Mouse (Mus musculus) cerebellum, postnatal 14 days (tissue): ENCODE data around the gene Sesn1.
A peak's percentile ranks its signal among the peaks of the same experiment; 100 is the strongest.
"Not testable (repeated sequence)": the region's sequence is repeated elsewhere in the genome, so short reads cannot be mapped to it uniquely, and the experiment has no call there.

Experiments
- DNase-seq, 2 experiments: peaks; one replicate each; pipeline ENCODE4 v3.0.0; 2021; ENCODE audit warnings: mixed read lengths in 2 of 2

The Sesn1 gene

DNA sequence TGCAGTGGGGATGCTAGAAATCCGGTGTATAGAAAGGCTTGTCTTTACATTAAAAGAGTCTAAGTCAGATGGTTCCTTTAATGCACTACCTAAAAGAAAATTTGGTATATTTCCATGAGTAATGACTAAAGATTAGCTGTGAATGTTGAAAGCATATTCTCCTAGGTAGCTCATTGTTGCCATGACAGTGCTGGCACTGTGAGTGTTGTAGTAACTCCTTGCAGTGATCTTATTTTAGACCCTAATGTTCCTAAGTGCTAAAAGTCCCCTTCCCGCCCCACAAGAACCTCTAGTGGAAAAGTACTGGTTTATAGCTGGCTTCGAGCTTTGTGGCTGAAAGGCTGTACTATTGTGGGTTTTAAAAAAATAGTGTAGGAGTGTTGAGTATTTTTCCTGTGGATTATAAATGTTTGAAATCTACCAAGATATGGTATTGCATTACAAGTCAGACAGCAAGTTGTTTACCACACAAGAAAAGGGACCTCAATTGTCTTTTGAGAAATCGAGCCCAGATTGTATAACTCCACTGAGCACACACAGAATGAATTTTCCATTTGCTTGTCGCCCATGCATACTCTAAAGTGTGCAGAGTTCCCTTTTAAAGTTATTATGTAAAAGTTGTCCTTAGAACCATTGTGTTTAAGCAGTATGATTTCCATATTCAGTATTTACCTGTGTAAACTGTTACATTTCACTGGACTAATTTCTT lies 13.0 kb downstream of the Sesn1 start:
- DNase-seq = no peak

GRCm38 (mm10) chr10:41823282-41823675 lies 13.5 kb downstream of the Sesn1 start:
- not testable (repeated sequence) for DNase-seq

- DNase-seq = no peak
These were observed 14.2 kb downstream of the Sesn1 start for GRCm38 (mm10) chr10:41823916-41824315.

DNA sequence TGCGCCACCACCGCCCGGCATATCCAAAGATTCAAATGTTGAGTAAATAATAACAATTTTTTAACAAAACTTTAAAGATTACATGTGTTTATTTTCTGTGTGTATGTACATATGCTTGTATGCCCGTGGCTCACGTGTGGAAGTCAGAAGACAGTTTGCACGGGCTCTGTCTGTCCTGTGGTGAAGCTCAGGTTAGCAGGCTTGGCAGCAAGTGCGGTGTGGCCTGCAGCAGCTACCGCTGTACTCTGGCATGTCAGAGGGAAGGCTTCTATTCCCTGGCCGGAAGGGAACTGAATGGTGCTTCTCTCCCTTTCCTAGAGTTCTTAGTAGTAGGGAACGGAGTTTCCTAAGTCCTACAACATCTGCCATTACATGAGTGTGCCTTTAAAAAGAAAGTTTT lies 15.3 kb downstream of the Sesn1 start:
- no peak for DNase-seq

- no peak for DNase-seq
These were observed 16.3 kb downstream of the Sesn1 start for GRCm38 (mm10) chr10:41825996-41826395.

- no peak for DNase-seq
These were observed 16.9 kb downstream of the Sesn1 start for GRCm38 (mm10) chr10:41826526-41827116.

- DNase-seq = no peak
These were observed 18.0 kb downstream of the Sesn1 start for GRCm38 (mm10) chr10:41827784-41828183.

DNA sequence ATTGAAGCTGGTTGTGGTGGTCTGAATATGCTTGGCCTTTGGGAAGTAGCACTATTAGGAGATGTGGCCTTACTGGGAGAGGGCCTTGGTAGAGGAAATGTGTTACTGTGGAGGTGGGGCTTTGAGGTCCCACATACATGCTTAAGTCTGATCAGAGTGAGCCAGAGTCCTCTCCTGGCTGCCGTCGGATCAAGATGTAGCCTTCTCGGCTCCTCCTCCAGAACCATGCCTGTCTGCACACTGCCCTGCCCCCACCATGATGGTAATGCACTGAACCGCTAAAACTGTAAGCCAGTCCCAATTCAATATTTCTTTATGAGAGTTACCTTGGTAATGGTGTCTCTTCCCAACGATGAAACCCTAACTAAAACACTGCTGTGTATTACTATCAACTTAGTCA lies 19.5 kb downstream of the Sesn1 start:
- DNase-seq = no peak

GRCm38 (mm10) chr10:41829980-41830379 lies 20.2 kb downstream of the Sesn1 start:
- DNase-seq = no peak

DNA sequence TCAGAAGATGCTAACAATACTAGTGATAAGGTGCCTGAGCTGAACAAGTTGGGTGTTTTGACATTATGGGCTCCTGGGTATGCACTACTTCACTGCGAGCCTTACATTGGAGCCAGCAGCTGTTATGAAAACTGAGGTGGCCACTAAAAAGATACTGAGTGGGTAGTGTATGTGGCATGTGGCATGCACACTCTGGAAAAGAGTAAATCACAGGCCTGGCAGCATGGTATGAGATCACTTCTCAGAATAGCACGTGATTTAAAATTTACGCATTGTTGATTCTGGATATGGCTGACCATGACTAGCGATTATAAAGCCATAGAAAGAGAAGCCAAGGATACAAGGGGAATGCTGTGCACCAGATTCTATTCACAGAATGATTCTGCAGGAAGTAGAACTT lies 20.7 kb downstream of the Sesn1 start:
- no peak for DNase-seq

DNA sequence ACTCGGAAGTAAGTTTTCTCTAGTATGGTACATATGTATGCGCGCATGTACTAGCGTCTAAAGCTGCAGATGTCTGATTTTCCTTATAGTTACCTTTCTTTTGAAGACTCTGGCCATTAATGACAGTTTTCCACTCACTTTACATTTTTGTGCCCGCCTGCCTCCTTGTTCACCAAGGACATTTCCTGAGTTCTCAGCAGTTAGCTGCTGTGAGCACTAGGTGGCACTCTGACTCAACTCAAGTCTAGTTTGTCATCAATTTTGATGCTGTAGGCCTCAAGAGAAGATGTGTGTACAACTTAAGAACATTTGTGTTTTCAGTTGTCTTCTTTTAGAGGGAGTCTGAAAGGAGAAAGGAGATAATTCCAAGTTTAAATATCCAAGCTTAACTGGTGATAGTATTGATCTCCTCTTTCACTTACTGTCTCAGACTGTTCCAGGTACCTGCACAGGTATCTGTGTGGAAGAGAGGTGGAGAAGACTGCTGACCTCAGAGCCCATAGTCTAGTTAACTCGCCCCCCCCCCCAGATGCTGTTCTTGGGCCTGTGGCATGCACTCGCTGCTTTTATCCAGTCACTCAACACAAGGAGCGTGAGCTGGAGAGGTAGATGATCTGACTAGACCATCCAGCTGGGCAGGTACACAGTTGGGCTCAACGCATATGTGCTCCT lies 21.3 kb downstream of the Sesn1 start:
- DNase-seq = peak; percentile 83 to 87

GRCm38 (mm10) chr10:41832191-41832590 lies 22.5 kb downstream of the Sesn1 start:
- no peak for DNase-seq

DNA sequence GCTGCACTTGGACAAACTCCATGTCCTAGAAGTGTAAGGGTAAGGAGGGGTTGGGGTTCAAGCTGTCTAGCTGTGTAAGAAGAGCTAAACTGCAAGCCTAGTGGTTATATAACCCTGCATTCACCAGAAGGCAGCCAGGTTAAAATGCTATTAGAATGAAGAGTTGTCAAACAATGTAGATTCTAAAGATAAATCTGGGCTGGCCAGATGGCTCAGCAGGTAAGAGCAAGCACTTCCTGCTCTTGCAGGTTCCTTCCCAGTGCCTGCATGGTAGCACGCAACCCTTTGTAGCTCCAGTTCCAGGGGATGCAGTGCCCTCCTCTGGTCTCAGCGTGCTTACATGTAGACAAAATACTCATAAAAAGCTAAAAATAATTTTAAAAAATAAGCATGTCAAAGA lies 24.4 kb downstream of the Sesn1 start:
- peak; percentile 59 to 62 for DNase-seq

- no peak for DNase-seq
These were observed 29.2 kb downstream of the Sesn1 start for GRCm38 (mm10) chr10:41838911-41839310.

GRCm38 (mm10) chr10:41847737-41848136 lies 38.0 kb downstream of the Sesn1 start:
- DNase-seq = no peak

DNA sequence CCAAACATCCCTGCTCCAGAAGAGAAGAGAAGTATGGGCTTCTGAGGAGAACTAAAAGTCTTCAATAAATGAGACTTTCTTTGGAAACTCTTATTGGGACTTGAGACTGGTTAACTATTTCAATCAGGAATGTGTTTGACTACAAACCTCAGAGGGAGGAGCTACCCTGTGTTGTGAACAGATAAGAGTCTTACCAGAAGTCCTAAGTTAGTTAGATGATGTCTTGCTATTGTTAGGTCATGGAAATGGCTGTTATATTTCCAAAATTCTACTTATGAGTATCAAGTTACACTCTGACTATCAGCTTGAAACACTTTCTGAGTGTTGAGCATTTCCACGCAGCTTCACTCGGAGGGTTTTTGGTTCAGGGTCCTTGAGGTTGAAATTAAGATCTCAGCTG lies 39.0 kb downstream of the Sesn1 start:
- DNase-seq = no peak

DNA sequence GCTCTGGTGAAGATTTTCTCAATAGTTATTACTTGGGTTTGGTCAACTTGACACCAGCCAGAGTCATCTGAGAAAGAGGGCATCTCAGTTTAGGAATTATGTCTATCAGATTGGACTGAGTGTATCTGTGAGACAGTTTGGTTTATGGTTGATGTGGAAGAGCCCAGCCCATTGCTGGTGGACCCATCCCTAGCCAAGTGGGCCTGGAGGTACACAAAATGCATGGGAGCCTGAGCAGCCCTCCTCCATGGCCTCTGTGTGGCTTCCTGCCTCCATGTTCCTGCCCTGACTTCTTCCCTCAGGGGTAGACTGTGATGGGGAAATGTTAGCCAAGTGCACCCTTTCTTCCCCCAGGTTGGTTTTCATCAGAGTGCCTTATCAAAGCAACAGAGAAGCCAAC lies 50.1 kb downstream of the Sesn1 start:
- DNase-seq = peak in 1 of 2 experiments; percentile 26

DNA sequence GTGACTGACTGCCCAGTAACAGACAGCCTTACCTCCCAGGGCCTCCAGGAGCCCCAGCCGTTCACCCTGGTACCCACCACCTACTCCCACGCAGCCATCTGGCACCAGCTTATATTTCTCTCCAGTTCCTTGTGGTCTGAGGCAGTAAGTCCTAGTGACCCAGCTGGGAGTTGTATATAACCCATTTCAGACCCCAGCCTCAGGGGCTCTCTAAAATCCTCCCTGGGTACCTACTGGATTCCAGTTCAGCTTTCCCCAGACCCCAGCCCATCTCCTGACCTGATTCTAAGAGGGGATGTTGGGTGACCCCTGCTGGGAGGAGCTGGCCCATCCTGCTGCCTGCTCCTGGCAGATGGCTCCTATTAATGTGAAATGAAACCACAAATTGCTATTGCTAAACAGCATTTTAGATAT lies 50.5 kb downstream of the Sesn1 start:
- DNase-seq = peak; percentile 77 to 78

- DNase-seq = no peak
These were observed 53.3 kb downstream of the Sesn1 start for GRCm38 (mm10) chr10:41863053-41863452.

- DNase-seq = no peak
These were observed 56.5 kb downstream of the Sesn1 start for GRCm38 (mm10) chr10:41866069-41866837.

DNA sequence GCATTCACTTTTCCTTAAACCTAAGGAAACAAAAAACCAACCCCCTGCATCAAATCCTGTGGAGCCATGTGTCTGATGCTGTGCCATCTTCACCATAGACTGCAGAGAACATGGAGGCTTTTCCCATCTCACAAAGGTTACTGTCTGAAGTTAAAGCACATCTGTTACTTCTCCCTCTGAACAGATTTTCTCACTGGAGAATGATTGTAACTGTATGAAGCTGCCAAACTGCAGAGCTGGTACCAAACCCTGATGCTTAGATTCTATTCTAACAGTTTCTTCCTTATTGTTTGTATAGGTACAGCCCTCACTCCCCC lies 57.1 kb downstream of the Sesn1 start:
- no peak for DNase-seq

DNA sequence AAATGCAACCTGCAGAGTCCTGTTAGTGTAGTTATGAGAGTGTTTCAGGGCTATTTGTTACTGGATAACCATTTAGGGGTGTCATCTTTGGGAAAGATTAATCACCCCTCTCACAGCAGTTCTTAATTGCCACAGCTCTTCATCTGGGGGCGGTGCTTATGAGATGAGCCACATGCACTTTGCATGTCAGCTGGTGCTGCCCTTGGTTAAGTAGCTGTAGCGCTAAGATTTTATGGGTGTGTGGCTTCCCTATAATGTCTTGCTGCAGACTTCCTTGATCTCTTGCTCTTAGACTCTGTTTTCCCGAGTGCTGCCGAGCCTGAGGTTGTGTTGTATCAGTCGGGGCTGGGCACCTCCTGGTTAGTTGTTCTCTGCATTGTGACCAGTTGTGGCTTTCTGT lies 58.2 kb downstream of the Sesn1 start:
- no peak for DNase-seq

- no peak for DNase-seq
These were observed 60.4 kb downstream of the Sesn1 start for GRCm38 (mm10) chr10:41870101-41870500.

DNA sequence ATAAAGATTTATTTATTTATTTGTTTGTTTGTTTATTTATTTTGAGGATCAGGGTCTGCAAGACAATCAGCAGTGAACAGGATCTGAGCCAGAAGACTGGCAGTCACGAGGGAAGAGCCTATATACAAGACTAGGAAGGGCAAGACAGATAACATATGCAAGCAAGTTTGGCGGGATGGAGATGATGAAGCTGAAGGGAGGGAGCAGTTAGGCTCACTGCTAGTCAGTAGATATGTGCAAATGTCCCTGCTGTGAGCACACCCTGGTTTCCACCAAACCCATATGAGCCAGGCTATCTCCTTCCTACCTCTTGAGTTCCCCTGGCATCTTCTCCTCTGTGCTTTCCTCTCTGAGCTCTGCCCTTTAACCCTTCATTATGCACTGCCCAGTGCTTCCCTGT lies 61.8 kb downstream of the Sesn1 start:
- no peak for DNase-seq
